Mouse (Mus musculus) G1E (cell line): ENCODE measurements around the gene Micall1.

Experiments used
- CTCF ChIP-seq: IDR thresholded peaks from 2 replicates; pipeline ENCODE4 v1.5.1; 2012; ENCODE audit warnings: low read depth, low read length, inconsistent platforms, mixed read lengths
- GATA1 ChIP-seq: IDR thresholded peaks from 2 replicates; pipeline ENCODE4 v1.6.1; 2012; ENCODE audit warnings: borderline replicate concordance, low read length, inconsistent platforms, mixed read lengths
- TAL1 ChIP-seq: conservative IDR thresholded peaks from 2 replicates; pipeline ENCODE4 v1.6.1; 2012; ENCODE audit warnings: low read depth, low read length, inconsistent platforms, mixed read lengths

GRCm38 (mm10) chr15:79063160-79063740 lies 45.4 kb upstream of the Micall1 start:
- TF ChIP-seq CTCF = no peak
- no peak for TF ChIP-seq GATA1
- TF ChIP-seq TAL1 = no peak
